Mouse (Mus musculus): ENCODE data around the gene Odf2l.
A peak's percentile ranks its signal among the peaks of the same experiment; 100 is the strongest.

The Odf2l gene

GRCm38 (mm10) chr3:145118254-145119001, at the start of gene Odf2l:
Odf2l (plus strand) TSS chr3:145118588.
- DNase-seq, result peak; percentile 98

DNA sequence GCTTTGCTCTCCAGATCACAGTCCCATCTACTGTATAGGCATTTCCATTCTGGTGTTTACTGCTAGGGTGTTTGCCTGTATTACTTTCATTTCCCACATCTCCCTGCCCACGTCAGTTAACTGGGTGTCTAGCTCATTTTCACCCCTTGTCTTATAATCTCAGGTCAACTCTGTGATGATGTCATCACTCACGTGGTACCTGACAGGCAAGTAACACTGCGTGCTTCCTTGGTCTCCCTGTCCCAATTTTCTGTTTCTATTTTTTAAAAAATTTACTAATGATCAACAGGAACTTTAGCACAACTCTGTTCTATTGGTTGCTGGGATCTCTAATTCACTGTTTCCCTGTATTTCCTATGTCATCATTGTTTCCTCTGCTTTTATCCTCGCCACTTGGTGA, 49.4 kb upstream of the Odf2l start:
- no peak for DNase-seq

DNA sequence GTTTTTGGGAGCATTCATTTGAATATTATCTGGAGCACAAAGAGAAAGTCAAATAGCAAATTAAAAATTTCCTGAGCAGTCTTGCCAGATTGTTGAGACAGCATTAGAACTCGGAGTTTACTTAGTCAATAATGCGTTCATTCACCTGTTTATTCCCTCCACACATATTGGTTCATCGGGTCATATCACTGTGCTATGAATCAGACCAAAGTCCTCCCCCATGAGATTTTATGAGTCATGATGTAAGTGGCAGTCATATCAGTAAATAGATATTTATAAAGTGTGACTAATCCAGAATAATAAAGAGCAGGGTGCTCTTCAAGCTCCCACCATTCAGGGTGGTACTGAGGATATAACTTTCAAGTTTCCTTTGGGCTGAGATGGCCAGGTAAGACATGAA, 46.0 kb upstream of the Odf2l start:
- DNase-seq, result no peak

DNA sequence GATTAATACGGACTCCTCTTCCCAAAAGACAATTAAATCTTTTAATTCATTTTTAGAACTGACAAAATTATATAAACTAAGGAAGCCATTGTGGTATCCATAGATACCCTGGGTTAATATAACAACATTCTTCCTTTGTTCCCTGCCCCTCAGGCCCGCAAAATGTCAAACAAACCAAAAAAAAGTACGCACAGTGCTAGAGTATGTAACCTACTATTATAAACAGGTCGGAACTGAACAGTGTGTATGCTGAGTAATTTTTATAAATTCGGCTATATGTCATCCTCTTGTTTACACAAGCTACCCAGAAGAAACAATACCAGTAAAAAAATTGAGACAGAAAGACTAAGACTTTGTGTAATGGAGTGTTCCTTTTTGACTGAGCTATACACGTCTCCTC, 40.0 kb upstream of the Odf2l start:
- DNase-seq, result no peak

DNA sequence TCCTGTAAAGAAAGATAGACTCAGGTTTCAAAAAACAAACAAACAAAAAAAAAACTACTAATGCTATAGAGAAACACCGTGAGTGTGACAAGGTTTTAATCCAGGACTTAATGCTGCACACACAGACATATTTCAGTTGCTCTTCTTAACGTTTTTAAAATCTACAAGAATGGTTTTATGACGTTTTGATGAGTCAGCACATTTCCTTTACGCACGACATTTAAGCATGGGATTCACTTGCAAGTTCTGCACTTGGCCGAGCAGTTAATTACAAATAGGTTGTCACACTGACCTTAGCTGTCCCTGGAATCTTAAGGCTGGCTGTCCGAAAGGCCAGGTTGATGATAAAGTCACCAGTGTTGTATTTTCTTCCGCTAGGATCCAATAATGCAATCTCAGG, 37.5 kb upstream of the Odf2l start:
- DNase-seq, result no peak

DNA sequence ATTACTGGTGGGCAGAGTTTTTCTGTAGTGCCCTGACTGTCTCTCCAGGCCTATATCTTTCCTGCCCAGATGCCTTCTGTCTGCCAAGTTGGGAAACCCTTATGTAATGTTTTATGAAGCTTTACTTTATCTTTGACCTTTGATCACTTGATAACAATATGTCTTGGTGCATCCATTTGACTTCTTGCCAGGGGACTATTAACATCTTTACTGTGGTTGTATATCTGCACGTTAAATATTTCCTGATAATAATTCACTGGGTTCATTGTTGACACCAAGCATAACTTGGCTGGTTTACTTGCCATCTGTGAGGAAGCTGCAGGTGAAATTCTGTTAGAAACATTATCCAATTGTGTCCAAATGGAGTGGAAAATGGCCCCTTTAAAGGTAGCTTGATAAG, 35.3 kb upstream of the Odf2l start:
- DNase-seq, result no peak

DNA sequence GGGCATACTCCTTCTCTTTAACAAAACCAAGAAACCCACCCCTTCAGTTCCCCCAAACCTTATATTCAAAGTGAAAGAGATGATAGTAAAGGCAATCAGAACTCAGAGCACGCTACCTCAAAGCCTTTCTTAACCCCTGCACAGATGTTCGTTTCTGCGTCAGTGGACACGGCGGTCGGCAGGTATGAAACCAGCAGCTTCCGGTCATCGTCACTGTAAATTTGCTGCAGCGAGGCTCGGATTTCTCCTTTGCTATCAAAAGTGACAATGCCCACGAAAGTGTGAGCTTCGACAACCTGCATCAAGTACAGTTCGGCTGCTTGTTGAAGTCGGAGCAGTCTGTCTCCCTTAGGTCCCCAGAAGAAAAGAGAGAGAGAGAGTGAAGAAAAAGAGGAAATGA, 32.2 kb upstream of the Odf2l start:
- DNase-seq, result no peak

DNA sequence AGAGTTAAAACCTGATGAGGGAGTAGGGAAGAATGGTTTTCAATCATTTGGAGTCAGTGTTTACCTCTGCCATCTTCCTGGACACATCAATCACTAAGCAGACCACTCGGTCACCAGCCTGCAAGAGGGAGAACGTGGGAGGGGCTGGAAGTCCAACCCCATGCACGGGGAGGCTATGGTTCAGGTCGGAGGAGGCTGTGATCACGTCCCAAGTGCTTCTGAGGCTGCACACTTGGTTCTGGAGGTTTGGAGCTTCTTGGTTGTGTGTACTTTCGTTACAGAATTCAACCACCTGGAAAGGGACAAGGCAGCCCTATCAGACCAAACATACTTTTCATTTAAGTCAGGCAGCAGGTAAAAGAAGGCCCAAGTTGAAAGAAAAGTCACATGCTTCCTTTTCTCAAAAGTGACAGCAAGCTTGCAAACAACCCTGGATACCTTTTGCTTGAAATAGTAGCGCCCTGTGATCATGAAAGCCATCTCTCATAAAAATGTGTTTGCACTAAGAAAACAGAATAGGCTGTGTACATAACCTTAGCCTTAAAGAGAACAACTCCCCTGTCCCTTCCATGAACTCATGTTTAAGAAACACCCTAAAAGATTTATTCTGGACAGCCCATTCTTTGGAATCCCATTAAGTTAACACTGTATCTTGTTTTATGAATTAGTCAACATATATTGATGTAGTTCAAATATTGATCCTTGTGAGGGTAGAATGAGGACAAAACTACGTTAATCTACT, 30.4 kb upstream of the Odf2l start:
- DNase-seq, result no peak

GRCm38 (mm10) chr3:145099291-145099690, 19.1 kb upstream of the Odf2l start, which contains the start of gene Clca2:
Clca2 (minus strand) TSS chr3:145099443.
- no peak for DNase-seq

GRCm38 (mm10) chr3:145101891-145102555, 16.4 kb upstream of the Odf2l start:
- no peak for DNase-seq

GRCm38 (mm10) chr3:145103321-145103720, 15.1 kb upstream of the Odf2l start:
- DNase-seq, result no peak

- DNase-seq, result no peak
Measured at GRCm38 (mm10) chr3:145103770-145104169, 14.6 kb upstream of the Odf2l start.

GRCm38 (mm10) chr3:145105076-145105772, 13.2 kb upstream of the Odf2l start:
- no peak for DNase-seq

DNA sequence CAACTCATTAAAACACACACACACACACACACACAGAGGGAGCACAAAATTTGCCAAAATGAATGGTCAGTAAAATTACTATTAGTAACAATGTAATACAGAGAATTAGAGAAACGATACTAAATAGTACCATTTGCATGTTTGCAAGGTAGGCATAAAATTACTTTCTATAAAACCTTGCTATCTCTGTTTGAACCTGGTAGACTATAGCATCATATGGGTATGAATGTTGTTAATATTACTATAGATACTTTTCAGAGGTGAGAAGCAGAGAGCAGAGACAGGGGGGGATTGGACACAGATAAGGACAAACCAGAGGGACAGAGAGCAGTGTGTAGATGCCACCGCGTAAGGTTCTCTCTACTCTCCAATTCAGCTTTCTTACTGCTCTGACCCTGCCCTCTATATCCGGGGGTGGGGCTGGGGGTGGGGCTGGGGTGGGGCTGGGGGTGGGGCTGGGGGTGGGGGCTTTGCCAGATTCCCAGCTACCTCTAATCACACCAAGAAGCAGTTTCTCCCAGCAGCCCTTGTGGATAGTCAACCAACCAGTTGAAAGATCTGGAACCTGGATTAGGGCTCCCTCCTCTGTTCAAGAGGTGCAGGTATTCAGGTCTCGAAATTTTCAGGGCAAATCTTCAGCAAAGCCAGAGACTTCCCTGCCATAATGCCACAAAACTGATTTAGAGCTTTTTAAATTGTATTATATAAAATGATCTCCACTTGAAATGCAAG, 12.4 kb upstream of the Odf2l start:
- DNase-seq, result no peak

DNA sequence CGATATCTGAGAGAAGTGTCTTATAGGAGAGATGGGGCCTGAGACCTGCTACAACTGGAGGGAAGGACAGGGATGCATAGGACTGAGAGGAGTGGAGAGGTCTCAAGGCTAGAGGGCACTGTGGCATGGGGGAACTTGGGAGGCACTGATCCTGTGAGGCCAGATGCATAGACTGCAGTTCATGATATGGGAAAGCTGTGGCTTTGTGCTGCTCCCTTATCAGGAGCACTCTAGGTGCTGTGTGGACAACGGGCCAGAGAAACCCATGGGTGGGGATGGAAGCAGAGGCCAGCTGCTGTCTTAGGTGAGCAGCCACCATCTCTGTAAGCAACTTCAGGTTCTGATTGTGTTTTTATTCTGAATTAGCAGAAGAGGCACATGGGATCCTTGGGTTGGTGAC, 3.2 kb upstream of the Odf2l start:
- no peak for DNase-seq

- no peak for DNase-seq
Measured at GRCm38 (mm10) chr3:145117637-145118036, 751 bp upstream of the Odf2l start.

- DNase-seq, result no peak
Measured at GRCm38 (mm10) chr3:145119002-145119358, 592 bp downstream of the Odf2l start.

- DNase-seq, result peak; percentile 25 to 31
Measured at GRCm38 (mm10) chr3:145119425-145119824, 1.0 kb downstream of the Odf2l start.

DNA sequence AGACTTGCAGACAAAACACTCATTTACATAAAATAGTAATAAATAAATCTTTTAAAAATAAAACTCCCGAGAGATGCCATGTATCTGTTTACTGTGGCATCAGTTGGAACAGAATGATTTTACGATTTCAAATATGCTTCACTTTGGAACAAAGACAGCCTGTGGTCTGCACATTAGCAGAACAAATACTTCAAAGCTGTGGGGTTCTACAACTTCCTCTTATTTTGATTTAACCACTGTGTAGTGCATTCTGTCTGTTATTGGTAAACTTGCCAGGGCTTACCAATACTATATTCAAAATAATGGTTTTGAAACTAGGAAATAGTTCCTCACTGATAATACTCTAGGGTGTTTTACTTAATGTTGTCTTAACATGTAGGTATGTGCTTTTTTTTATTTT, 8.2 kb downstream of the Odf2l start:
- no peak for DNase-seq

- DNase-seq, result no peak
Measured at GRCm38 (mm10) chr3:145129356-145129755, 11.0 kb downstream of the Odf2l start.

- DNase-seq, result peak; percentile 56 to 60
Measured at GRCm38 (mm10) chr3:145131210-145131868, 13.0 kb downstream of the Odf2l start.

DNA sequence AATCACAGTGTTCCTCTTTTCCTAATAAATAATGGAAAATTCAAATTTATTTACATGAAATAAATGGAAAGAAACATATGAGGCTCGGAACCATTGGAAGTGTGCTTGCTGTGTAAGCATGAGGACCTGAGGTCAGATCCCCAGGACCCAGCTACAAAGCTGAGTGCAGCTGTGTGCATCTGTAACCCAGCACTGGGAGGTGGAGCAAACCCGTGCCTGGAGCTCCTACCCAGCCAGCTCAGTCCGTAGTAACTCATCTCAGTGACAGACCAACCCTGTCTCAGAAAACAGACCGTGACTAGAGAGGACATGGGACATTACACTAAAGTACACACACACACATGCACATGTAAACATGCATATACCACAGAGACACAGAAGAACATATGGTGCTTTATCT, 21.8 kb downstream of the Odf2l start:
- DNase-seq, result no peak
